Mouse (Mus musculus): Measurements from ENCODE around the gene Dhx29.
A peak's percentile ranks its signal among the peaks of the same experiment; 100 is the strongest.

- TF ChIP-seq POLR2A (IDR thresholded peaks at IDR 0.05; ENCODE audit: extremely low read depth, insufficient read depth, low read length) (peak; percentile 81), CTCF (IDR thresholded peaks at IDR 0.05; ENCODE audit: extremely low read depth, insufficient read depth, low read length) (no peak)
Measured at GRCm38 (mm10) chr13:112987532-112987943, 60.3 kb downstream of the Dhx29 start, which contains the start of gene Ccno.

All from cortical plate, adult 2 months (tissue).